Mouse (Mus musculus) stomach, postnatal 0 days (tissue): ENCODE data around the gene Fblim1.

Source experiments
- CTCF ChIP-seq: IDR thresholded peaks from 2 replicates; pipeline ENCODE4 v1.5.1; 2016; ENCODE audit warnings: antibody characterized with exemption, low read depth, mild to moderate bottlenecking, moderate library complexity
- EP300 ChIP-seq: optimal IDR thresholded peaks from 2 replicates; pipeline ENCODE3; 2016; ENCODE audit warnings: antibody characterized with exemption

DNA sequence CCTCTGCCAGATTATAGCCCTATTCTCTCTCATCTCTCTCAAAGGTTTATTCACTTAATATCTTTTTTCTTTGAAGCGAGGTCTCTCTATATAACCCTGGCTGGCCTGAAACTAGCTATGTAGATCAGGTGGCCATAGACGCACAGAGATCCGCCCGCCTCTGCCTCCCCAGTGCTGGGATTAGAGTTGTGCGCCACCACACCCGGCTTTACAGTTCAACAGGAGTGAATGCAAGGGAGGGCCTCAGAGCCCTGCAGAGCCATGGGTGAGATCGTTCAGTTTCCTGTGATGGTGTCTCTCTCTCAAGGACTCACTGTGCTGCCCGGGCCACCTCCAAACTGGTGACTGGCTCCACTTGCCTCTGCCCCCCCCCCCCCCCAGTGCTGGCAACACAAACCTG, 18.2 kb upstream of the Fblim1 start:
- TF ChIP-seq CTCF = no peak
- TF ChIP-seq EP300 = no peak
